Mouse (Mus musculus) bone marrow, adult 2 months (tissue): ENCODE measurements around the gene Grik4. TPM values are rescaled to one million over a fixed set of nuclear protein-coding genes. Genes with fewer than 3 reads are reported as not detected.

Experiments used
- H3K27ac ChIP-seq: fragments of 200-500 bp; 2 replicates; pipeline ENCODE4 v1.5.1; 2012; ENCODE audit warnings: low read depth, mild to moderate bottlenecking, control low read depth, inconsistent platforms, low read length; ENCODE audit not compliant: control insufficient read depth, poor library complexity, insufficient read depth
- H3K4me1 ChIP-seq: fragments of 200-500 bp; 2 replicates; pipeline ENCODE4 v1.6.1; 2011; ENCODE audit warnings: low read length; ENCODE audit not compliant: control insufficient read depth, insufficient read depth
- H3K4me3 ChIP-seq: fragments of 200-500 bp; replicated peaks from 2 replicates; pipeline ENCODE3; 2011; ENCODE audit warnings: mild to moderate bottlenecking, low read depth, low read length, control low read depth; ENCODE audit not compliant: control insufficient read depth
- CTCF ChIP-seq: fragments of 200-500 bp; IDR thresholded peaks from 2 replicates; pipeline ENCODE4 v1.5.1; 2011; ENCODE audit warnings: low read length, control low read depth; ENCODE audit not compliant: control insufficient read depth, insufficient read depth
- POLR2A ChIP-seq: fragments of 200-500 bp; IDR thresholded peaks from 2 replicates; pipeline ENCODE4 v1.6.1; 2011; ENCODE audit warnings: low read depth, mild to moderate bottlenecking, control low read depth, low read length, borderline replicate concordance; ENCODE audit not compliant: control insufficient read depth
- WGBS: fragments of 180-500 bp; shearing (Covaris S2); methylation state at CpG from one replicate; pipeline ENCODE4 v1.1.7; 2018; 5-methylcytosine and 5-hydroxymethylcytosine counted together
- polyA plus RNA-seq: library from polyadenylated mRNA; stranded (reverse); fragments of >200 nt; gene quantifications from 2 replicates; pipeline ENCODE4 v1.2.4, GENCODE M21; 2011; ENCODE audit warnings: low replicate concordance; ENCODE audit not compliant: missing spikeins, insufficient read depth, insufficient read length

The Grik4 gene
- polyA plus RNA-seq, 1 experiment: 4.1 TPM

GRCm38 (mm10) chr9:42641550-42642117 lies 302.7 kb downstream of the Grik4 start:
- H3K4me3 ChIP-seq: no peak overlapping the region
- H3K27ac ChIP-seq: no peak overlapping the region
- TF ChIP-seq POLR2A (no peak), CTCF (no peak)
- no peaks in the 10 kb centered on the region for H3K4me1 ChIP-seq
- 76% methylated on average over 11 of the region's 11 CpGs for WGBS

DNA sequence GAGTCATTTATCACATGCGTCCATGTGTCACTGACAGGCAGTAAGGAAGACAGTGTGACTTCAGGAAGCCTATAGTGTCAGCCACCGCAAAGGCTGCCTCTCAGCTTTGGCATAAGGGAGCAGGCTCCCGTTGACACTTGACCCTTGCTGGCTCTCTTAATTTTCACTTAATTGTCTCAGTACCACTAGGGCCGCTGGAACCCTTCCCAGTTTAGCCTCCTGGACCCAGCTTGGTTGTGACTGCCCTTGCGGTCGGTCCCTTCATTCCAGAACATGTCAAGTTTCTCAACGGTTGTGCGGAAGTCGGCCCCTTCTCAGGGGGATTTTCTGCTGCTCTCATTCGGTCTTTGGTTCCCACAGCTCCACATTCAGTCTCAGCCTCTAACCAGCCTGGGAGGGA lies 307.8 kb downstream of the Grik4 start:
- WGBS: 80% methylated on average over 10 of the region's 10 CpGs
- TF ChIP-seq POLR2A (no peak), CTCF (no peak)
- H3K27ac ChIP-seq: no peak overlapping the region
- no peak overlapping the region for H3K4me3 ChIP-seq
- H3K4me1 ChIP-seq: no peaks in the 10 kb centered on the region

DNA sequence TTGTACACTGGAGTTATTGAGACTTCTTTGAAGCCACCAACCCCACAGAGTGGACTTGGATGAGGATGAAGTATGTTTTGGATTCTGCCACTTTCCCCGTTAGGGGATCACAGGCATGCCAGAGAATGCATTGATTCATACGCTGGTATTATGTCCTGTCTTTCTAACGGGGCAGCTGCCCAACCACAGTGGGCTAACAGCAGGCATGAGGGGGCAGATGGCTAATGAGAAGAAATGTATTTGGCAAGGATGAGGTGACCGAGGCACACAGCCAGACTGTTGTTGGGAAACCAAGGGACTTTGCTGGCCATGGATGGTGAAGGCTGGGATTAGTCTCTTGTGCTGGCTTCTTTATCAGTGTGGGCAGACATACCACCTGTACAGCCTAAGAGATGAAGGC lies 312.8 kb downstream of the Grik4 start:
- Histone ChIP-seq H3K27ac (no peak overlapping the region), H3K4me3 (no peak overlapping the region), H3K4me1 (no peaks in the 10 kb centered on the region)
- TF ChIP-seq CTCF: no peak
- TF ChIP-seq POLR2A: no peak
- WGBS: 77% methylated on average over 4 of the region's 4 CpGs

DNA sequence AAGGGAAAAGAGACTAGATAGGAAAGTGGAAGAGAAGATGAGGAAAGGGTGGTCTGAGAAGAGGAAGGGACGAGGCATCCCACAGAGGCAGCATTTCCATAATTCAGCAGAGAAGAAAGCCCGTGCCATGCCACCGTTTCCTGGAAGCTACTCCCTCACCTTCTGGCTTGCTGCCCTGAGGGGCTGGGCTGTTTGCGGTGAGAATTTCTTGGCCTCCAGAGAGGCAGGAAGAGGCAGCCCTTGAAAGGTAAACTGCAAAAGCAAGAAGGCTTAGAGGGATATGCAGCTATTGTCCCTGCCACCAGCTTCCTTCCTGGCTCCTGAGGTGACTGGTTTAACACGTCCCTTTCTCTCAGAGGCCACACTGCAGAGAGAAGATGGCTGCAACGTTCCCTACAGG lies 316.7 kb downstream of the Grik4 start:
- Histone ChIP-seq H3K4me3 (no peak overlapping the region), H3K27ac (no peak overlapping the region), H3K4me1 (no peaks in the 10 kb centered on the region)
- WGBS: 2% methylated on average over 6 of the region's 6 CpGs
- no peak for TF ChIP-seq CTCF
- no peak for TF ChIP-seq POLR2A

DNA sequence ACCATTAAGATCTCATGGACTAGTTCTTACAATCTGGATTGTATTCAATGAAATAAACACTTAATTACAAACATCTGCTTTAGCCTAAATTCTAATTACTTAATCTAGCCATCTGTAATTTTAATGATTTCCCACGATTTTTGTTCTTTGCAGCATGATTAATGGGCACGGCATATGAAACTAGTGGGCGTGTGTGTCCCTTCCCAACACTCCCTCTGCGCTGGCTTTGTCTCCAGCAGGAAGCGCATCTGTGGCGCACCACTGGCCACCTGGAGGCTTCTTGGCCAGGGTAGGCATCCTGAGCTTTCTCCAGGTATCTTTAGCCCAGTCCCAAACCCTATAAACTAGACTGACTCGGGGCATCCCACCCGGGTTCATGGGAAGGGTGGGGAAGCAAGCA lies 317.1 kb downstream of the Grik4 start:
- 60% methylated on average over 8 of the region's 8 CpGs for WGBS
- TF ChIP-seq CTCF (no peak), POLR2A (no peak)
- H3K4me1 ChIP-seq: no peaks in the 10 kb centered on the region

GRCm38 (mm10) chr9:42626226-42626775 lies 318.0 kb downstream of the Grik4 start:
- TF ChIP-seq POLR2A (no peak), CTCF (no peak)
- Histone ChIP-seq H3K4me3 (no peak overlapping the region), H3K4me1 (no peaks in the 10 kb centered on the region), H3K27ac (no peak overlapping the region)
- WGBS: 82% methylated on average over 6 of the region's 6 CpGs

More for the DNA sequence above, 317.1 kb downstream of the Grik4 start:
- H3K27ac ChIP-seq: no peak overlapping the region
- H3K4me3 ChIP-seq: no peak overlapping the region

- Histone ChIP-seq H3K27ac (no peak overlapping the region), H3K4me3 (no peak overlapping the region), H3K4me1 (no peaks in the 10 kb centered on the region)
- TF ChIP-seq CTCF: no peak
- TF ChIP-seq POLR2A: no peak
- 33% methylated on average over 10 of the region's 10 CpGs for WGBS
These were observed 329.9 kb downstream of the Grik4 start for GRCm38 (mm10) chr9:42614409-42614808.

DNA sequence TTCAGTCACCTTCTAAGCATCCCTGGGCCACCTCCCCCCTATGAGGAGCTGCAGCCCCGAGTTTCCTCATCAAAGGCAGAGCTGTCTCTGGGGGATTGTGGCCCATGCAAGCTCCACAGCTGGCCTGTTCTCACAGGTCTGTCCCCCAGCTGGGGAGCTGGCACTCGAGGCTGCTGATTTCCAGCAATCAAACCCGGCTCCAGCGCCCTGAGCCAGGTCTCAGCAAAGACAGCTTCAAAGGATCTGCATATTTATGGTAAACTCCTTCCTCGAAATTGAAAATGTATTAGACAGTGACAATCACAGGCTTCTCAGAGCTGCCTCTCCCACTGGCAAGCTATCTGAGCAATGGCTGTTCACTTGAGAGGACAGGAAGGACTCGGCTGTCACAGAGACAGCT lies 330.5 kb downstream of the Grik4 start:
- no peak for TF ChIP-seq CTCF
- TF ChIP-seq POLR2A: no peak
- Histone ChIP-seq H3K4me1 (no peaks in the 10 kb centered on the region), H3K27ac (no peak overlapping the region), H3K4me3 (no peak overlapping the region)
- 48% methylated on average over 6 of the region's 6 CpGs for WGBS
